Mouse (Mus musculus) cortical plate, adult 2 months (tissue): Measurements from ENCODE around the gene Cactin. TPM values are rescaled to one million over a fixed set of nuclear protein-coding genes. Genes with fewer than 3 reads are reported as not detected.

Experiments
- H3K27ac ChIP-seq: fragments of 200-500 bp; 2 replicates; pipeline ENCODE4 v1.5.1; 2012; ENCODE audit warnings: low read length, control low read depth, inconsistent platforms; ENCODE audit not compliant: insufficient read depth
- H3K4me1 ChIP-seq: fragments of 200-500 bp; 2 replicates; pipeline ENCODE4 v1.6.1; 2011; ENCODE audit warnings: low read length; ENCODE audit not compliant: control insufficient read depth, insufficient read depth
- H3K4me3 ChIP-seq: fragments of 200-500 bp; 2 replicates; pipeline ENCODE4 v1.5.1; 2011; ENCODE audit warnings: mild to moderate bottlenecking, low read length, control low read depth; ENCODE audit not compliant: insufficient read depth
- CTCF ChIP-seq: fragments of 200-500 bp; IDR thresholded peaks from 2 replicates; pipeline ENCODE4 v1.5.1; 2011; ENCODE audit warnings: mild to moderate bottlenecking, control low read depth, low read length; ENCODE audit not compliant: insufficient read depth; ENCODE audit errors: extremely low read depth
- POLR2A ChIP-seq: fragments of 200-500 bp; IDR thresholded peaks from 2 replicates; pipeline ENCODE4 v1.6.1; 2011; ENCODE audit warnings: mild to moderate bottlenecking, low read length, control low read depth; ENCODE audit not compliant: insufficient read depth; ENCODE audit errors: extremely low read depth
- polyA plus RNA-seq: library from polyadenylated mRNA; depleted of rRNA; stranded (reverse); fragments of >200 nt; gene quantifications from 2 replicates; pipeline ENCODE4 v1.2.3, GENCODE M21; 2012; rRNA removed

Gene Cactin
- 32.2 and 33.0 TPM in 2 replicates for polyA plus RNA-seq

- H3K27ac ChIP-seq = peak within 1 kb of the TSS; percentile 89
- TF ChIP-seq POLR2A (peak; percentile 39; the same call in 1 of the 2 replicates), CTCF (no peak)
- H3K4me3 ChIP-seq = peak within 1 kb of the TSS; percentile 32
- no peaks in the 10 kb centered on the region for H3K4me1 ChIP-seq
Measured at GRCm38 (mm10) chr10:81320550-81321347, at the start of gene Cactin. TSS of gene Cactin (plus strand) at chr10:81321103.

GRCm38 (mm10) chr10:81272356-81272755, 48.5 kb upstream of the Cactin start:
- Histone ChIP-seq H3K4me3 (no peak overlapping the region), H3K4me1 (no peaks in the 10 kb centered on the region), H3K27ac (no peak overlapping the region)
- TF ChIP-seq CTCF = no peak
- no peak for TF ChIP-seq POLR2A

GRCm38 (mm10) chr10:81273842-81274241, 47.1 kb upstream of the Cactin start:
- H3K4me1 ChIP-seq = no peaks in the 10 kb centered on the region
- TF ChIP-seq CTCF (no peak), POLR2A (no peak)
- H3K4me3 ChIP-seq = no peak overlapping the region
- H3K27ac ChIP-seq = no peak overlapping the region

GRCm38 (mm10) chr10:81277676-81278075, 43.2 kb upstream of the Cactin start:
- no peak overlapping the region for H3K27ac ChIP-seq
- TF ChIP-seq POLR2A (no peak), CTCF (no peak)
- no peak overlapping the region for H3K4me3 ChIP-seq
- no peaks in the 10 kb centered on the region for H3K4me1 ChIP-seq

GRCm38 (mm10) chr10:81279496-81279895, 41.4 kb upstream of the Cactin start:
- Histone ChIP-seq H3K4me3 (no peak overlapping the region), H3K4me1 (no peaks in the 10 kb centered on the region), H3K27ac (no peak overlapping the region)
- TF ChIP-seq CTCF = no peak
- TF ChIP-seq POLR2A = no peak

GRCm38 (mm10) chr10:81284189-81284588, 36.7 kb upstream of the Cactin start:
- Histone ChIP-seq H3K4me3 (no peak overlapping the region), H3K27ac (no peak overlapping the region), H3K4me1 (no peaks in the 10 kb centered on the region; the same call in 1 of the 2 replicates)
- TF ChIP-seq CTCF (no peak), POLR2A (no peak)

GRCm38 (mm10) chr10:81284719-81285118, 36.2 kb upstream of the Cactin start:
- Histone ChIP-seq H3K4me1 (no peaks in the 10 kb centered on the region; the same call in 1 of the 2 replicates), H3K4me3 (no peak overlapping the region), H3K27ac (no peak overlapping the region)
- no peak for TF ChIP-seq POLR2A
- TF ChIP-seq CTCF = no peak

- Histone ChIP-seq H3K4me3 (peak overlapping the region; percentile 6; the same call in 1 of the 2 replicates), H3K4me1 (no peaks in the 10 kb centered on the region; the same call in 1 of the 2 replicates), H3K27ac (no peak overlapping the region)
- no peak for TF ChIP-seq CTCF
- no peak for TF ChIP-seq POLR2A
Measured at GRCm38 (mm10) chr10:81285694-81286450, 35.0 kb upstream of the Cactin start.

- Histone ChIP-seq H3K4me1 (no peaks in the 10 kb centered on the region; the same call in 1 of the 2 replicates), H3K27ac (no peak overlapping the region), H3K4me3 (no peak overlapping the region)
- TF ChIP-seq CTCF (no peak), POLR2A (no peak)
Measured at GRCm38 (mm10) chr10:81286586-81286985, 34.3 kb upstream of the Cactin start.
